Mouse (Mus musculus): ENCODE measurements at regions not wholly inside any gene's neighbourhood (a gene's known extent, or its start where the extent isn't known, plus 50 kb on each side); places are given as distances from the start of the nearest gene placed in this dataset.

- no peak for ATAC-seq (replicated peaks in 1 of 2; ENCODE audit: insufficient read depth in 1 of 2, low FRiP score in 2 of 2, low TSS enrichment in 1 of 2, low read depth in 1 of 2, poor library complexity in 2 of 2, severe bottlenecking in 2 of 2)
Measured at GRCm38 (mm10) chr3:9146481-9146880, 463.4 kb downstream of the Zfp704 start.

GRCm38 (mm10) chr3:9145612-9146011 is 464.3 kb downstream of the Zfp704 start:
- ATAC-seq (replicated peaks in 1 of 2; ENCODE audit: insufficient read depth in 1 of 2, low FRiP score in 2 of 2, low TSS enrichment in 1 of 2, low read depth in 1 of 2, poor library complexity in 2 of 2, severe bottlenecking in 2 of 2): no peak

- no peak for ATAC-seq (replicated peaks in 1 of 2; ENCODE audit: insufficient read depth in 1 of 2, low FRiP score in 2 of 2, low TSS enrichment in 1 of 2, low read depth in 1 of 2, poor library complexity in 2 of 2, severe bottlenecking in 2 of 2)
Measured at GRCm38 (mm10) chr3:9141836-9142235, 468.0 kb downstream of the Zfp704 start.

GRCm38 (mm10) chr3:9137131-9137874 is 472.6 kb downstream of the Zfp704 start:
- no peak for ATAC-seq (replicated peaks in 1 of 2; ENCODE audit: insufficient read depth in 1 of 2, low FRiP score in 2 of 2, low TSS enrichment in 1 of 2, low read depth in 1 of 2, poor library complexity in 2 of 2, severe bottlenecking in 2 of 2)

GRCm38 (mm10) chr3:9133991-9134390 is 475.9 kb downstream of the Zfp704 start:
- 0 out of 4 replicates have a peak, but pooled peaks of 1 of the 2 experiments have one; percentile 23 for ATAC-seq (replicated peaks in 1 of 2; ENCODE audit: insufficient read depth in 1 of 2, low FRiP score in 2 of 2, low TSS enrichment in 1 of 2, low read depth in 1 of 2, poor library complexity in 2 of 2, severe bottlenecking in 2 of 2)

GRCm38 (mm10) chr3:9132104-9132751 is 477.7 kb downstream of the Zfp704 start:
- peak; percentile 63 to 72 for ATAC-seq (replicated peaks in 1 of 2; ENCODE audit: insufficient read depth in 1 of 2, low FRiP score in 2 of 2, low TSS enrichment in 1 of 2, low read depth in 1 of 2, poor library complexity in 2 of 2, severe bottlenecking in 2 of 2)

GRCm38 (mm10) chr3:9131366-9131765 is 478.5 kb downstream of the Zfp704 start:
- no peak for ATAC-seq (replicated peaks in 1 of 2; ENCODE audit: insufficient read depth in 1 of 2, low FRiP score in 2 of 2, low TSS enrichment in 1 of 2, low read depth in 1 of 2, poor library complexity in 2 of 2, severe bottlenecking in 2 of 2)

GRCm38 (mm10) chr3:9128407-9128806 is 481.5 kb downstream of the Zfp704 start:
- ATAC-seq (replicated peaks in 1 of 2; ENCODE audit: insufficient read depth in 1 of 2, low FRiP score in 2 of 2, low TSS enrichment in 1 of 2, low read depth in 1 of 2, poor library complexity in 2 of 2, severe bottlenecking in 2 of 2): peak; percentile 65 to 74

- no peak for ATAC-seq (replicated peaks in 1 of 2; ENCODE audit: insufficient read depth in 1 of 2, low FRiP score in 2 of 2, low TSS enrichment in 1 of 2, low read depth in 1 of 2, poor library complexity in 2 of 2, severe bottlenecking in 2 of 2)
Measured at GRCm38 (mm10) chr3:9123079-9123478, 486.8 kb downstream of the Zfp704 start.

GRCm38 (mm10) chr3:9117913-9118312 is 492.0 kb downstream of the Zfp704 start:
- ATAC-seq (replicated peaks in 1 of 2; ENCODE audit: insufficient read depth in 1 of 2, low FRiP score in 2 of 2, low TSS enrichment in 1 of 2, low read depth in 1 of 2, poor library complexity in 2 of 2, severe bottlenecking in 2 of 2): no peak

GRCm38 (mm10) chr3:9113410-9113809 is 496.5 kb downstream of the Zfp704 start:
- no peak for ATAC-seq (replicated peaks in 1 of 2; ENCODE audit: insufficient read depth in 1 of 2, low FRiP score in 2 of 2, low TSS enrichment in 1 of 2, low read depth in 1 of 2, poor library complexity in 2 of 2, severe bottlenecking in 2 of 2)

GRCm38 (mm10) chr3:9110741-9111140 is 499.1 kb downstream of the Zfp704 start:
- no peak for ATAC-seq (replicated peaks in 1 of 2; ENCODE audit: insufficient read depth in 1 of 2, low FRiP score in 2 of 2, low TSS enrichment in 1 of 2, low read depth in 1 of 2, poor library complexity in 2 of 2, severe bottlenecking in 2 of 2)

GRCm38 (mm10) chr3:9109991-9110390 is 499.9 kb downstream of the Zfp704 start:
- ATAC-seq (replicated peaks in 1 of 2; ENCODE audit: insufficient read depth in 1 of 2, low FRiP score in 2 of 2, low TSS enrichment in 1 of 2, low read depth in 1 of 2, poor library complexity in 2 of 2, severe bottlenecking in 2 of 2): no peak

GRCm38 (mm10) chr3:9109485-9109884 is 500.4 kb downstream of the Zfp704 start:
- ATAC-seq (replicated peaks in 1 of 2; ENCODE audit: insufficient read depth in 1 of 2, low FRiP score in 2 of 2, low TSS enrichment in 1 of 2, low read depth in 1 of 2, poor library complexity in 2 of 2, severe bottlenecking in 2 of 2): 0 out of 4 replicates have a peak, but pooled peaks of 1 of the 2 experiments have one; percentile 14

GRCm38 (mm10) chr3:9107766-9108410 is 502.0 kb downstream of the Zfp704 start:
- no peak for ATAC-seq (replicated peaks in 1 of 2; ENCODE audit: insufficient read depth in 1 of 2, low FRiP score in 2 of 2, low TSS enrichment in 1 of 2, low read depth in 1 of 2, poor library complexity in 2 of 2, severe bottlenecking in 2 of 2)

- ATAC-seq (replicated peaks in 1 of 2; ENCODE audit: insufficient read depth in 1 of 2, low FRiP score in 2 of 2, low TSS enrichment in 1 of 2, low read depth in 1 of 2, poor library complexity in 2 of 2, severe bottlenecking in 2 of 2): no peak
Measured at GRCm38 (mm10) chr3:9105191-9105926, 504.5 kb downstream of the Zfp704 start.

GRCm38 (mm10) chr3:9103456-9103855 is 506.4 kb downstream of the Zfp704 start:
- no peak for ATAC-seq (replicated peaks in 1 of 2; ENCODE audit: insufficient read depth in 1 of 2, low FRiP score in 2 of 2, low TSS enrichment in 1 of 2, low read depth in 1 of 2, poor library complexity in 2 of 2, severe bottlenecking in 2 of 2)

GRCm38 (mm10) chr3:9101240-9101639 is 508.6 kb downstream of the Zfp704 start:
- ATAC-seq (replicated peaks in 1 of 2; ENCODE audit: insufficient read depth in 1 of 2, low FRiP score in 2 of 2, low TSS enrichment in 1 of 2, low read depth in 1 of 2, poor library complexity in 2 of 2, severe bottlenecking in 2 of 2): no peak
